Mouse (Mus musculus) liver, embryonic 12.5 days (tissue): Measurements from ENCODE around the gene Kcng1. TPM values are rescaled to one million over a fixed set of nuclear protein-coding genes. Genes with fewer than 3 reads are reported as not detected.

Experiments
- ATAC-seq: fragments of 200-750 bp; cut with Nextera tagmentation; 2 replicates; pipeline ENCODE4 v1.8.0; 2017; ENCODE audit warnings: moderate number of reproducible peaks, mild to moderate bottlenecking, moderate library complexity
- H3K27ac ChIP-seq: fragments of 300-500 bp; sonication (generic); 2 replicates; pipeline ENCODE4 v1.5.1; 2016; ENCODE audit warnings: mild to moderate bottlenecking
- H3K27me3 ChIP-seq: fragments of 300-500 bp; sonication (generic); replicated peaks from 2 replicates; pipeline ENCODE4 v1.6.1; 2016; ENCODE audit warnings: mild to moderate bottlenecking, moderate library complexity
- H3K36me3 ChIP-seq: fragments of 300-500 bp; sonication (generic); 2 replicates; pipeline ENCODE4 v1.6.1; 2016; ENCODE audit warnings: mild to moderate bottlenecking, moderate library complexity
- H3K4me1 ChIP-seq: fragments of 300-500 bp; sonication (generic); 2 replicates; pipeline ENCODE4 v1.6.1; 2016
- H3K4me2 ChIP-seq: fragments of 300-500 bp; sonication (generic); 2 replicates; pipeline ENCODE4 v1.6.1; 2016; ENCODE audit warnings: mild to moderate bottlenecking, moderate library complexity
- H3K4me3 ChIP-seq: fragments of 300-500 bp; sonication (generic); 2 replicates; pipeline ENCODE4 v1.5.1; 2016; ENCODE audit warnings: mild to moderate bottlenecking, moderate library complexity
- H3K9ac ChIP-seq: fragments of 300-500 bp; sonication (generic); 2 replicates; pipeline ENCODE4 v1.6.1; 2016; ENCODE audit warnings: mild to moderate bottlenecking, moderate library complexity
- H3K9me3 ChIP-seq: fragments of 300-500 bp; sonication (generic); replicated peaks from 2 replicates; pipeline ENCODE4 v1.6.1; 2016; ENCODE audit warnings: mild to moderate bottlenecking, moderate library complexity
- WGBS: fragments of 180-500 bp; shearing (Covaris S2); methylation state at CpG from one replicate; pipeline ENCODE4 v1.1.7; 2016; ENCODE audit not compliant: insufficient replicate concordance; 5-methylcytosine and 5-hydroxymethylcytosine counted together
- polyA plus RNA-seq: library from polyadenylated mRNA; unstranded; fragments of >200 nt; fragmentation: Nextera tagmentation; extraction: Ambion mirVana; gene quantifications from 2 replicates; pipeline ENCODE4 v1.2.1, GENCODE M21; 2016

Kcng1 gene
- 0.19 and 0.45 TPM in 2 replicates for polyA plus RNA-seq

DNA sequence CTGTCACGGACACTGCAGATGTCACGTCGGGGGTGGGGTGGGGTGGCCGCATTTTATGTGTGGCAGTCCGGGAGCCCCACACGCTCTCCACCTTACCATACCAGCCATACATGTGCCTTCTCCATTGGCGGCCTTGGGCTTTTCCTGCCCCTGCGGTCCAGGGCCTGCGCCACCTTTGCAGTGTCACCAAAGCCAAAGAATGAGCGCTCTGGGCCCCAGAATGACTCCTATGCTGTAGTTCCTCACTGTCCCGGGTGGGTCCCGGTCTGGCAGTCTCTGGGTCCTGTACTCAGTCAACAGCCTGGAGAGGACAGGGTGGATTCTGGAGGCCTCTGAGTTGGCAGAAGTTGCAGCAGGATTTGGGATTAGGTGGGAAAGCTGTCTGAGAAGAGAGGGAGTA is at the start of gene Kcng1:
Kcng1 (minus strand) TSS at position 155 of the 400 bp plus-strand sequence.
- Histone ChIP-seq H3K27me3 (peaks cover 86% of the 10 kb centered on the region), H3K4me1 (peaks cover 10% of the 10 kb centered on the region; the same call in 1 of the 2 replicates), H3K27ac (no peak within 1 kb of the TSS), H3K4me2 (peak within 1 kb of the TSS; percentile 68), H3K9ac (no peak within 1 kb of the TSS), H3K36me3 (no peaks in the 10 kb centered on the region), H3K4me3 (peak within 1 kb of the TSS; percentile 49), H3K9me3 (peaks cover 5% of the 10 kb centered on the region; the same call in 1 of the 2 replicates)
- 14% methylated on average over 12 of the region's 12 CpGs for WGBS
- no peak for ATAC-seq

DNA sequence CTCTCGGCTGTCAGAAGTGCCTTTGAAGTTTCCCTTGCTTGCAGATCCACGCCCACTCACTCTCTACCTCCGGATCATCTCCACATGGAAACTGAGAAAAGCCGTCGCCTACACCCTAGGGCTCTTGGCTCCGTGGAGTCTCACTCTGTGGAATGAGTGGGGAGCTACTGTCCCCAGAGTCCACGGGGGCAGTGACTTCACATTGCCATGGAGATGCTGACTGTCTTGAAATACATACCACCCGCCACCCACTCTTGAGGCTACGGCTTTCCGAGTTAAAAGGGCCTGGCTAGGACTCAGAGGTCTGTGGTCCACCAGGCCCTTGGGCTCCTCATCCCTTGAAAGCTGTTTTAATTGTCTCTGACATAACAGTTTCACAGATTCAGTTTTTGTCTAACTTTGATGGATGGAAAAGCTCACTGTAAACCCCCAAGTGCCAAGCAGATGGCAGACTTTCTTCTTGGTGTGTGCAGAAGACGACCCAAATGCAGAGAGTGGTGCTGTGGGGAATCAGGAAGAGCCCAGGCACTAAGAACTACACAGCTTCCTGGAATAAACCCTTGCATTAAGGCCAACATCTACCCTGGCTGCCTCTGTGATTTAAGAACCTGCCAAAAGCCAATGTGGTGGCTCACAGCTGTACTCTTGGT is 49.0 kb upstream of the Kcng1 start:
- H3K9ac ChIP-seq, result no peak overlapping the region
- H3K27ac ChIP-seq, result no peak overlapping the region
- no peaks in the 10 kb centered on the region for H3K4me1 ChIP-seq
- no peak for ATAC-seq
- no peaks in the 10 kb centered on the region for H3K9me3 ChIP-seq
- H3K4me3 ChIP-seq, result no peak overlapping the region
- WGBS, result 57% methylated on average over 11 of the region's 11 CpGs
- no peak overlapping the region for H3K4me2 ChIP-seq
- no peaks in the 10 kb centered on the region for H3K27me3 ChIP-seq
- no peaks in the 10 kb centered on the region for H3K36me3 ChIP-seq

DNA sequence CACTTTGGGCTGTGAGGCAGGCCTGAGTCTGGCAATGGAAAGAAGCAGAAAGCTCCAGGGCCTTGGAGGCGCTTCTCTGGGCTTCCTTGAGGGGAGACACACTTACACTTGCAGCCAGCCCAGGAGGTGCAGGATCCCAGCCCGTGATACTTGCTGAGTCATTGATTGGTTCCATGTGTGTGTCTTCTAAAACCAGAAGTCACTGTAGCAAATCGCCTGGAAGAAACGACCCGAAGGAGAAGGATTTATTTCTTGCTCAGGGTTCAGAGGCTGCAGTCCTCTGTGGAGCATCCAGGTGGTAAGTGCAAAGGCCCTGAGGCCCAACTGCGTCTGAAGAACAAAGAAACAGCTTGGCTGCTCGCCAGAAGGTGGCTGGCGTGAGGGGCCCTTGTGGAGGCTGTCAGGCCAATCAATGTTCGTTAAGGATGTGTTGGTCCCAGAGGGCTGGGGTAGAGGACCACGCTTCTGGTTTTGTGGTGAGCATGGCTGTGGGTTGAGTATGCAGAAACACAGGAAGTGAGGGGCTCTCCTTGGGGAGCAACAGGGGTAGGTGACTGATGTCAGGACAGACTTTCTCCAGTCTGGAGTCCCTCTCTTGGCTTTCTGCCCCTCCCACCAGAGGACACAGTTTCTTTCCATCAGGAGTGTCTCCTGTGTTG is 40.3 kb upstream of the Kcng1 start:
- H3K4me2 ChIP-seq, result no peak overlapping the region
- no peaks in the 10 kb centered on the region for H3K4me1 ChIP-seq
- no peaks in the 10 kb centered on the region for H3K27me3 ChIP-seq
- no peak overlapping the region for H3K4me3 ChIP-seq
- no peak overlapping the region for H3K27ac ChIP-seq
- WGBS, result 22% methylated on average over 10 of the region's 10 CpGs
- ATAC-seq, result no peak
- no peaks in the 10 kb centered on the region for H3K36me3 ChIP-seq
- H3K9me3 ChIP-seq, result no peaks in the 10 kb centered on the region
- H3K9ac ChIP-seq, result no peak overlapping the region

DNA sequence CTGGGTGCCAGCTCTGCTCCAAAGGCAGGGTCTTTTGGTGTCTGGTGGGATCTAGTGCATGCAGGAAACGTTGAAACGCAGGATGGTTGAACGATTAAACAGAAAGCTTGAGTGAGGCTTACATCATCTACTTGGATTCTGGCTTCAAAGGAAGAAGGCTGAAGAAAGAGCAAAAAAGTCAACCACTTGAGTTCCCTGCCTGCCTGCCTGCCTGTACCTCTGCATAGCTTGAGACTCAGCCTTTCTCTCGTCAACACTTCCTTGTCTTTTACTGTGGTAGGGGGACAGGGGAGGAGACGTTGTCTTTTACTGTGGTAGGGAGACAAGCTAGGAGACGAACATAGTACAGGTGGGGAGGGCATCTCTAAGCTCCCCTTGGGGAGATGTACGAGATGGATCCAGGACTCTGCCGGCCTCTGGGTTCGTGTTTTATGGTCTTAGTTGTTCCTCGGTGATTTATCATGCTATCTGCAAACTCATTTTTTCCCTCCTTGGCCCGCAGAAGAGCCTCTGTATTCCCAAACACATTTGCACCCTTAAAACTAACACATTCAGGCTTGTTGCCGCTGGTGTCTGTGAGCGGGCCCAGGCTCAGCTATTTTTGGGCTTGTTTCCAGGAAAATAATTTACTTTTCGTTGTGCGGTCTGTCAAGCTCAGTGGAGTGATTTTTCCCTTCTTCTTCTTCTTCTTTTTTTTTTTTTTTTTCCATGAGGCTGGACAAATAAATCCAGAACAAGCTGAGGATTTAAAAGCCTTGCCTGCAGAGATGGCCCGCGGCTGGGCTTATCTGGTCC is 39.0 kb upstream of the Kcng1 start:
- H3K9me3 ChIP-seq, result no peaks in the 10 kb centered on the region
- no peak for ATAC-seq

DNA sequence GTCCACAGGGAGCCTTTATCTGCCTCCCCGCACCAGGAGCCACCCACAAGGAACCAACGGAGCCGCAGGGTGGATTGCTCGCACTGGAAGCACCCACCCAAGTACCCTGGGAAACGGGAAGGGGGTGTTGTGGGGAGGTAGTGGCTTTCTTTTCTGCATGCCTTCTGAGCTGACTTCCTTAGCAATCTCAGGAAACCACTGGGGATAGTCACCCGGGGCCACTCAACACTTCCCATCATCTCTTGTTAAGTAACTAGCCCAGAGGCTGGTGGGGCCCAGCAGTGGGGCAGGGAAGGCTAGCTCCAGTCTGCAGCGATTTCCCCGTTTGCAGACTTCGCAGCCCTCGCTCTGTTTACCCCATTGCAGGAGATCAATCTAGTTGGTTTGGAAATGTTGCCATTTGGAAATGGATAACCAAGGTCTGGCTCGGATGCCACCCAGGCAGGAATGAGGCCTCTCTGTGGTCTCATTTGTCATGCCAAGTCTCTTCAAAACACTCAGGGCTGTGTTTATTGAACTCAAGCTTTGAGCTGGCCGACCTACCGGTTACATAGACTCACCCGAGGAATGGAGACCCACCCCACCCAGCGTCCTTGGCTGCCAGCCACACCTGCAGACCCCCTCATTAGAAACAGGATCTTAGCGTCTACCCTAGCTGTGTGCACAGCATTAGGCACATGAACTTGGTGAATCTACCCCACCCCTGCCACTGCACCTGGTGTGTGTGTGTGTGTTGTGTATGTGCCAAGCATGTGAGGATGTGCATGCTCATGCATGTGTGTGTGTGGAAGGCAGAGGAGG is 33.3 kb upstream of the Kcng1 start:
- Histone ChIP-seq H3K27me3 (peaks cover 21% of the 10 kb centered on the region), H3K9me3 (no peaks in the 10 kb centered on the region), H3K4me2 (no peak overlapping the region), H3K4me3 (no peak overlapping the region), H3K36me3 (no peaks in the 10 kb centered on the region), H3K27ac (no peak overlapping the region), H3K4me1 (no peaks in the 10 kb centered on the region), H3K9ac (no peak overlapping the region)
- 30% methylated on average over 16 of the region's 16 CpGs for WGBS
- ATAC-seq, result no peak

More for the DNA sequence above, 39.0 kb upstream of the Kcng1 start:
- Histone ChIP-seq H3K36me3 (no peaks in the 10 kb centered on the region), H3K27ac (no peak overlapping the region), H3K9ac (no peak overlapping the region), H3K4me1 (no peaks in the 10 kb centered on the region), H3K4me3 (no peak overlapping the region), H3K27me3 (peaks cover 5% of the 10 kb centered on the region; the same call in 1 of the 2 replicates), H3K4me2 (no peak overlapping the region)
- WGBS, result 64% methylated on average over 17 of the region's 17 CpGs

DNA sequence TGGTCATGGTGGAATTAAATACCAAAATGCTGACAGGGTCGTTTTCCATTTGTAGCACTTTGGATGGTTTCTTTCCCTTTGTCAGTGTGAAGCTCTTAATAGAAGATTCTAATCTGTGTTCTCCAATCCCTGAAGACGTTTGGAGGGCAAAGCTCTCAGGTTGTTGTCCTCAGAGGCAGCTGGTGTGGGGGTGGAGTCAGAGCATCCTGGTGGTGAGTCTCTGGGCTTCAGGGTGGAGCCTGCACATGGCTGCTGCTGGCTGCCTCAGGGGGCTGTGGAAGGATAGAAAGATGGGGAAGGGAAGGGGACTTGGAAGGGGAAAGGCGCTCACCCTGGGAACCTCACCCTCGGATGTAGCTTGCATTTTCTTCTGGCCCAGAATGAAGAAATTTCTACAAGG is 31.0 kb upstream of the Kcng1 start:
- no peak for ATAC-seq
- H3K4me1 ChIP-seq, result no peaks in the 10 kb centered on the region
- no peak overlapping the region for H3K9ac ChIP-seq
- H3K4me3 ChIP-seq, result no peak overlapping the region
- H3K27ac ChIP-seq, result no peak overlapping the region
- no peak overlapping the region for H3K4me2 ChIP-seq
- H3K36me3 ChIP-seq, result no peaks in the 10 kb centered on the region
- no peaks in the 10 kb centered on the region for H3K9me3 ChIP-seq
- peaks cover 21% of the 10 kb centered on the region for H3K27me3 ChIP-seq
- 39% methylated on average over 4 of the region's 4 CpGs for WGBS

DNA sequence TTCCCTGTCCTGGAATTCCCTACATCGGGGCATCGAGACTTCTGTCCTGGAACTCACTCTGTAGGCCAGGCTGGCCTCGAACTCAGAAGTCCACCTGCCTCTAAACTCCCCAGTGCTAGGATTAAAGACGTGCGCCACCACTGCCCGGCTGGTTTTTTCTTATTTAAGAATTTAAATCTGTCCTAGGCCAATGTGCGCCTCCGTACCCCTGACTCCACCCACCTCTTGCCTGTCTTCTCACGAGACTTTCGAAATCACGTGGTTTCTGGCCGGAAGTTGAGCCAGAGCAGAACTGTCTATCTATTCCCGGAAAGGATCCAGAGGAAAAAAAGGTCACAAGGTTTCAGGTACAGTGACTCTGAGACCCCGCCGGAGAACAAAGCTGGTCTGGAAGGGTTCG is 29.5 kb upstream of the Kcng1 start:
- 65% methylated on average over 16 of the region's 16 CpGs for WGBS
- no peak overlapping the region for H3K4me3 ChIP-seq
- no peaks in the 10 kb centered on the region for H3K4me1 ChIP-seq
- H3K27me3 ChIP-seq, result peaks cover 20% of the 10 kb centered on the region
- no peak for ATAC-seq
- no peak overlapping the region for H3K4me2 ChIP-seq
- no peaks in the 10 kb centered on the region for H3K9me3 ChIP-seq
- no peak overlapping the region for H3K9ac ChIP-seq
- no peaks in the 10 kb centered on the region for H3K36me3 ChIP-seq
- no peak overlapping the region for H3K27ac ChIP-seq

DNA sequence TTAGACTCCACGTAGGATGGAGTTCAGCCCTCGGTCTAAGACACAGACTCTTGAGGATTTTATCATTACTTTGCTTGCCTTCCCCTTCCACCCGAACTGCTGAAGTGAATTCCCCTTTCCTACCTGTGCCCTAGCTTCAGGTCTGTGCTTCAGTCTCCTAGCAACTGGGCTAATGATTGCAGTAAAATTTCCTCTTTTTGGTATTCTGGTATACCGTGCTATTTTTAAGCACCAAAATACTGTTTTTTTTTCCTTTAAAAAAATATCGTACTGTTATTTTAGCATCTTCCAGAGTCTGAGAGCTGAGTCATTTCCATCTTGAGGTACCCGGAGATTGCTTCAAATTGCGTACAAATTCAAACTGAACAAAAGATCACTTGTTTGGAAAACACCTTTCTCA is 27.4 kb upstream of the Kcng1 start:
- no peaks in the 10 kb centered on the region for H3K4me1 ChIP-seq
- H3K9ac ChIP-seq, result no peak overlapping the region
- 48% methylated on average over 7 of the region's 7 CpGs for WGBS
- no peak overlapping the region for H3K4me3 ChIP-seq
- H3K27ac ChIP-seq, result no peak overlapping the region
- H3K4me2 ChIP-seq, result no peak overlapping the region
- H3K9me3 ChIP-seq, result no peaks in the 10 kb centered on the region
- ATAC-seq, result no peak
- no peaks in the 10 kb centered on the region; the same call in 1 of the 2 replicates for H3K27me3 ChIP-seq
- H3K36me3 ChIP-seq, result no peaks in the 10 kb centered on the region

DNA sequence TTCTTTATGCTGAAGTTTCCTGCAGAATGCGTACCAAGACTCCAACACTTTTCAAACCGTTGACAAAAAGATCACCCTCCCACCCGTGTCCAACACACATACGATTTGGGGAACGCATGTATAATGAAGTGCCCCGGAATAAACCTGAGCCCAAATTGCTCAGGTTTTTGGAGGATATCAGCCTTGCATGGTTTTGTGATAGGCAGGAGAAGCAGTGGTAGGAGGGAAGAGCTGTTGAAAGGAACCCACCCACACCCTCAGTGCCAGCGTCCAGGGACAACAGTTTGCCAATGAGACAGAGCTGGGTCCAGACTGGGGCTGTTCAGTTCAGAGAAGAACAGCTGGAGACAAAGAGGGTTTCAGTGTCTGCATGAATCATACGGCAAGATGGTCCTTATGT is 18.1 kb upstream of the Kcng1 start:
- no peak for ATAC-seq
- 62% methylated on average over 8 of the region's 8 CpGs for WGBS

DNA sequence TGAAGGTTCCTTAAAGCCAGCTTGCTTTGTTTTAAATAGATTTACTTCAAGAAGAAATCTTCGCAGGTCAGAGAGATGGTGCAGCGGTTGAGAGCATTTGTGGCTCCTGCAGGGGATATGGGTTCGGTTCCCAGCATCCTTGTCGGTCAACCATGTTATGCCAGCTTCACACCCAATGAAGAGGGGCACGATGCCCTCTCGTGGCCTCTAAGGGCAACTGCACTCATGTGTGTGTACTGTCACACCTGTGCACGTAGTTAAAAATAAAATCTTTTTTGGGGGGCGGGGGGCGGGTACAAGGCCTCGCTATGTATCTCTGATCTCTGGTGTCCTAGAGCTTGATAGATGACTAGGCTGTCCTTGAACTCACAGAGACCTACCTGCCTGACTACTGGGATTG is 15.0 kb upstream of the Kcng1 start:
- Histone ChIP-seq H3K4me1 (no peaks in the 10 kb centered on the region), H3K27me3 (peaks cover 59% of the 10 kb centered on the region), H3K9ac (no peak overlapping the region), H3K9me3 (no peaks in the 10 kb centered on the region), H3K36me3 (no peaks in the 10 kb centered on the region), H3K27ac (no peak overlapping the region), H3K4me2 (no peak overlapping the region), H3K4me3 (no peak overlapping the region)
- WGBS, result 66% methylated on average over 10 of the region's 10 CpGs
- no peak for ATAC-seq

More for the DNA sequence above, 18.1 kb upstream of the Kcng1 start:
- H3K4me1 ChIP-seq, result no peaks in the 10 kb centered on the region
- H3K36me3 ChIP-seq, result no peaks in the 10 kb centered on the region
- no peak overlapping the region for H3K4me2 ChIP-seq
- peaks cover 34% of the 10 kb centered on the region for H3K27me3 ChIP-seq
- no peak overlapping the region for H3K9ac ChIP-seq
- no peaks in the 10 kb centered on the region for H3K9me3 ChIP-seq
- no peak overlapping the region for H3K27ac ChIP-seq
- no peak overlapping the region for H3K4me3 ChIP-seq

DNA sequence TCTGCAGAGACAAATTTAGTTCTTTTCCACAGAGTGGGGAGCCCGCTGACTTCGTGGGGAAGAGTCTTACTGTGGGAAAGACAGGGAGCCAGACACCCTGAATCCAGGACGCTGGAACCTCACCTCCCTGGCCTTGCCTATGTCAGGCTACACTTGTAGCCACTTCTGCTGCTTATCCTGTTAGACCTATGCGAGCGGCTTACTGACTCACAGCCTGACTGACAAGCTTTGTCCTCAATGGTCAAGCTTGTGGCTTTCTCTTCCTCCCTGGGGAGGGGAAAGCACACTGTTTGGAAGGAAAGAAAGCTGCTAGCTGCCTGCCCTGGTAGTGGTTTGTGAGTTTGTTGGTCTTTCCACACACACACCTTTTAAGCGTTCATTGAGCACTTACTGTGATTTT is 11.0 kb upstream of the Kcng1 start:
- ATAC-seq, result no peak
- H3K27ac ChIP-seq, result no peak overlapping the region
- no peak overlapping the region for H3K4me2 ChIP-seq
- H3K9ac ChIP-seq, result no peak overlapping the region
- no peaks in the 10 kb centered on the region for H3K36me3 ChIP-seq
- H3K27me3 ChIP-seq, result peaks cover 51% of the 10 kb centered on the region
- 11% methylated on average over 6 of the region's 6 CpGs for WGBS
- no peak overlapping the region for H3K4me3 ChIP-seq
- no peaks in the 10 kb centered on the region for H3K9me3 ChIP-seq
- no peaks in the 10 kb centered on the region for H3K4me1 ChIP-seq
